Mouse (Mus musculus) midbrain, embryonic 13.5 days (tissue): Measurements from ENCODE around the gene Mthfd2l. TPM values are rescaled to one million over a fixed set of nuclear protein-coding genes. Genes with fewer than 3 reads are reported as not detected.

Source experiments
- ATAC-seq: fragments of 200-750 bp; cut with Nextera tagmentation; 2 replicates; pipeline ENCODE4 v1.8.0; 2017; ENCODE audit warnings: mild to moderate bottlenecking, moderate TSS enrichment, moderate library complexity
- H3K27ac ChIP-seq: fragments of 300-500 bp; sonication (generic); 2 replicates; pipeline ENCODE4 v1.5.1; 2015; ENCODE audit warnings: inconsistent platforms, mild to moderate bottlenecking, moderate library complexity
- H3K27me3 ChIP-seq: fragments of 300-500 bp; sonication (generic); 2 replicates; pipeline ENCODE4 v1.6.1; 2015; ENCODE audit warnings: mild to moderate bottlenecking, inconsistent platforms
- H3K36me3 ChIP-seq: fragments of 300-500 bp; sonication (generic); 2 replicates; pipeline ENCODE4 v1.6.1; 2015; ENCODE audit warnings: mild to moderate bottlenecking, inconsistent platforms
- H3K4me1 ChIP-seq: fragments of 300-500 bp; sonication (generic); replicated peaks from 2 replicates; pipeline ENCODE4 v1.6.1; 2015; ENCODE audit warnings: inconsistent platforms
- H3K4me2 ChIP-seq: fragments of 300-500 bp; sonication (generic); replicated peaks from 2 replicates; pipeline ENCODE4 v1.6.1; 2015; ENCODE audit warnings: moderate library complexity, mild to moderate bottlenecking, inconsistent platforms
- H3K4me3 ChIP-seq: fragments of 300-500 bp; sonication (generic); replicated peaks from 2 replicates; pipeline ENCODE4 v1.5.1; 2015; ENCODE audit warnings: mild to moderate bottlenecking, inconsistent platforms
- H3K9ac ChIP-seq: fragments of 300-500 bp; sonication (generic); replicated peaks from 2 replicates; pipeline ENCODE4 v1.6.1; 2015; ENCODE audit warnings: mild to moderate bottlenecking, inconsistent platforms
- H3K9me3 ChIP-seq: fragments of 300-500 bp; sonication (generic); 2 replicates; pipeline ENCODE4 v1.6.1; 2016; ENCODE audit warnings: mild to moderate bottlenecking, inconsistent platforms
- WGBS: fragments of 180-500 bp; shearing (Covaris S2); methylation state at CpG from one replicate; pipeline ENCODE4 v1.1.7; 2015; 5-methylcytosine and 5-hydroxymethylcytosine counted together
- polyA plus RNA-seq: library from polyadenylated mRNA; unstranded; fragments of >200 nt; fragmentation: Nextera tagmentation; extraction: Ambion mirVana; gene quantifications from 2 replicates; pipeline ENCODE4 v1.2.1, GENCODE M21; 2015

Mthfd2l gene
- polyA plus RNA-seq, 1 experiment from 2014 or later: 99.1 TPM

DNA sequence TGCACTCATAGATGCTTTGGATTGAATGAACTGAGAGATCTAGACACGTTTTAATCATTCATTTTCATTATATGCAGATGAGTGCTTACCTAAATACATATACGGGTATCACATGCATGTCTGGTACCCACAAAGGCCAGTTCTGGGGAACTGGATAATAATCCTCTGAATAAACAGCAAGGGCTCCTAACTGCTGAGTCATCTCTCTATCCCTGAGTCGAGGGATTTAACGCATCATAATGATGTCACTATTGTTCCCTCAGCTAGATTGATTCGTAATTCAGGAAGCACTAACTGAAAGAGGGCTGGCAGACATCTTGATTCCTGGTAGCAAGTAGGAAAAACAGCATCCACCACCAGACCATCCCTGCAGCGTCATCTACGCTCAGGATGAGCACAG, 30.2 kb upstream of the Mthfd2l start:
- Histone ChIP-seq H3K4me1 (peaks cover 11% of the 10 kb centered on the region), H3K36me3 (no peaks in the 10 kb centered on the region), H3K27me3 (peaks cover 16% of the 10 kb centered on the region), H3K9me3 (no peaks in the 10 kb centered on the region), H3K27ac (no peak overlapping the region), H3K9ac (no peak overlapping the region), H3K4me3 (no peak overlapping the region), H3K4me2 (no peak overlapping the region)
- ATAC-seq: no peak
- 68% methylated on average over 7 of the region's 7 CpGs for WGBS

DNA sequence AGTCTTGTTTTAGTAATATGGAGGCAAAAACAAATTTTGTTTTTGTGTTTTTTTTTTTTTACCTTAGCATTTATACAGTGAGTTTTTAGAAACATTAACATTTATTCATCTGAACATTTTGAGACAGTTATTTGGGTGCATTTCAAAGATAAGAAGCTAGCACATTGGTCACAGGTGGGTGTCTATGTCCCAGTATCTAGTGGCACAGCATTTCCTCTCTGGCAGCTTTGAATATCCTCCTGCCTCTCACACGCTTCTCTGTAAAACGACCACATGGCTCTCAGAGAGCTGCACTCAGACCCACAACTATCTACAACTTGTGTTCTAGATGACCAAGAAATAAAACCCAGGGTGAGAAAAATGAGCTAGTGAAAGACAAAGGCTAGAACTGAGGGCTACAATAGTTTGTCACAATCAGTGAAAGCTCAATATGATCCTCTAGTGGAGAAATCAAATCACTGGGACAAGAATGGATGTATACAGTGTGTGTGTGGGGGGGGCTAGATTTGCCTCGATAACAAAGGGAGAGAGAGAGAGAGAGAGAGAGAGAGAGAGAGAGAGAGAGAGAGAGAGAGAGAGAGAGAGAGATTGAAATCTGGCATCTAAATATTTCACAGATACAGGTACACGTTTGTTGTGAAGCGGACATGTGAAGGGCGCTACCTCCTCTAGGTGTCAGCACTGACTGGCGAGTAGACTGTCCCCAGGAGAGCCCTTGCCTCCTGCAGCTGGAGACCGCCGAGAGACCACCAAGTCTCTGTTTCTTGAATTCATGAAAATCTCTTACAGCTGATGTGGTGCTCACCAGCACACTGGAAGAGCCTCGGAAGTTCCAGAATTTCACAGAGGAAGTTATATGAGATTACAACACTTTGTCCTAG, 28.3 kb upstream of the Mthfd2l start:
- H3K4me3 ChIP-seq: peak overlapping the region; percentile 40
- 11% methylated on average over 10 of the region's 10 CpGs for WGBS
- no peaks in the 10 kb centered on the region for H3K9me3 ChIP-seq
- H3K27ac ChIP-seq: no peak overlapping the region
- peaks cover 11% of the 10 kb centered on the region for H3K4me1 ChIP-seq
- no peak overlapping the region for H3K9ac ChIP-seq
- ATAC-seq: peak; percentile 79
- peaks cover 16% of the 10 kb centered on the region for H3K27me3 ChIP-seq
- peak overlapping the region; percentile 73 for H3K4me2 ChIP-seq
- no peaks in the 10 kb centered on the region for H3K36me3 ChIP-seq

DNA sequence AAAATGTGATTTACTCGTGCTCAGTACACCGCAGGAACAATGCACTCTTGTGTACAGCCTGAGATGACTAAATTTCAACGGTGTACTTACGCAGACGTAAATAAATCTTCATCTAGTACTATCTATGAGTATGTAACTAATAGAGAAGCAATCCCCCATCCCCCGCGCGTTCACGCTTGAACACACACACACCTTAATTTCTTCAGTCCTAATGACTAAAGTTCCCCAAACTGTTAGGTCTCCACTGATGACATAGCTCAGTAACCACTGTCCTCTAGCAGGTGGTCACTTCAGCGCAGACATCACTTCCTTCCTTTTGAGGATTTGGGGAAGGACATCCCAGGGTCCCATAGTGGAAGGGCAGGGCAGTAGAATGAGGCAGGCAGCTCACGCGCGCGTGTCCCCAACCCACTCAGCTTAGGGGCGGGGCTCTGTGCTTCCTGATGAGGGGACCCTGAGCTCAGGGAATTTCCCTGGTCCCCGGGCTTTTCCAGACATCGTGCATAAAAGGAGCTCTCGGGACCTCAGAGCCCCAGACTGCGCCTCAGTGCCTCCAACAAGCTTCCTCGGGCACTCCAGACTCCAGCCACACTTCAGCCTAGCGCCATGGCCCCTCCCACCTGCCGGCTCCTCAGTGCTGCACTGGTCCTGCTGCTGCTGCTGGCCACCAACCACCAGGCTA, 27.4 kb upstream of the Mthfd2l start, which contains the start of gene Cxcl2:
Cxcl2 (plus strand) TSS at position 533 of the 682 bp plus-strand sequence.
- 6% methylated on average over 22 of the region's 22 CpGs for WGBS
- H3K9me3 ChIP-seq: no peaks in the 10 kb centered on the region
- peaks cover 11% of the 10 kb centered on the region for H3K4me1 ChIP-seq
- ATAC-seq: peak; percentile 80
- no peak within 1 kb of the TSS for H3K27ac ChIP-seq
- peak within 1 kb of the TSS; percentile 73 for H3K4me2 ChIP-seq
- H3K36me3 ChIP-seq: no peaks in the 10 kb centered on the region
- peaks cover 16% of the 10 kb centered on the region for H3K27me3 ChIP-seq
- peak within 1 kb of the TSS; percentile 40 for H3K4me3 ChIP-seq
- no peak within 1 kb of the TSS; the same call in 1 of the 2 replicates for H3K9ac ChIP-seq

DNA sequence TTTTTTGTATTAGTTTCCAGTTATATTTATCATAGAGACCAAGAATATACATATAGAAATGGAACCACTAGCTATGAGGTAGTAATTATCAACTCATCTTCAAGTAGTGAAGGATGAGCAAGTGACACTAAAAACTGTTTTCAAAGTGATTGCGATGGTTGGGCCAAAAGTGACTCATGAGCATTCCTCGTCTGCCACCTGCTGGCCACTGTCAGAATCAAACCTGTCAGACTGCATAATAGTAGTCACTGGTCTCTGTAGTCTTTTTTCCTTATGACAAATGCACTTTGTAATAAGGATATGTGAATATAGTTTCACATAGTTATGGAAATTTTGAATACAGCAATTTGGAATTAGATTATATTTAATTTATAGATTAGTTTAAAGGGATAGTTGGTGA, 21.9 kb upstream of the Mthfd2l start:
- H3K4me2 ChIP-seq: no peak overlapping the region
- H3K4me3 ChIP-seq: no peak overlapping the region
- H3K27ac ChIP-seq: no peak overlapping the region
- H3K9ac ChIP-seq: no peak overlapping the region
- H3K36me3 ChIP-seq: no peaks in the 10 kb centered on the region
- no peaks in the 10 kb centered on the region for H3K4me1 ChIP-seq
- peak; percentile 75 for ATAC-seq
- no peaks in the 10 kb centered on the region for H3K9me3 ChIP-seq
- WGBS: 4% methylated on average over 2 of the region's 2 CpGs
- peaks cover 11% of the 10 kb centered on the region for H3K27me3 ChIP-seq

DNA sequence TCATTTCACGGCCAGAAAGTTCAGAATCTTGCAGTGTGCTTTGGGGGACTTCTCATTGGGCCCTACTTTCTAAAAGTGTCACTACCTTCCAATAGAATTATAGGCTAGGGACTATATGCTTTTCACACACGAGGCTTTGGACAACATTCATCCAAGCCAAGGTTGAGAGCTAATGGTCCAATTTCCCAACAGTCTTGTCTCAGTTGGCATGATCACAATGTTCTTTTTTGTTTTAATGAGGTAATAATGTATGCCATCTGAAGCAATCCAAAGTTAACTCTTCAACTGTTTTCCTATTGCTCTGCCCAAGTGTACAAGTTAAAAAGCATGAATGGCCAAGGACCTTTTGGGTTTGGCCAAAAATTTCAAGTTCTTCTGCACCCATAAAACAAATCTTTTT, 11.4 kb upstream of the Mthfd2l start:
- WGBS: 78% methylated on average over 2 of the region's 2 CpGs

GRCm38 (mm10) chr5:90922958-90923357, 8.0 kb upstream of the Mthfd2l start:
- ATAC-seq: no peak
- 91% methylated on average over 4 of the region's 4 CpGs for WGBS
- Histone ChIP-seq H3K36me3 (no peaks in the 10 kb centered on the region), H3K27ac (no peak overlapping the region), H3K4me1 (no peaks in the 10 kb centered on the region), H3K4me2 (no peak overlapping the region), H3K27me3 (no peaks in the 10 kb centered on the region), H3K9me3 (no peaks in the 10 kb centered on the region), H3K9ac (no peak overlapping the region), H3K4me3 (no peak overlapping the region)

More for the DNA sequence above, 11.4 kb upstream of the Mthfd2l start:
- ATAC-seq: no peak
- no peak overlapping the region for H3K4me3 ChIP-seq
- no peaks in the 10 kb centered on the region for H3K36me3 ChIP-seq
- no peaks in the 10 kb centered on the region for H3K9me3 ChIP-seq
- H3K27me3 ChIP-seq: no peaks in the 10 kb centered on the region
- no peaks in the 10 kb centered on the region for H3K4me1 ChIP-seq
- no peak overlapping the region for H3K9ac ChIP-seq
- no peak overlapping the region for H3K4me2 ChIP-seq
- H3K27ac ChIP-seq: no peak overlapping the region

GRCm38 (mm10) chr5:90930546-90930945, 371 bp upstream of the Mthfd2l start:
- peak overlapping the region; percentile 78 for H3K4me3 ChIP-seq
- no peaks in the 10 kb centered on the region for H3K27me3 ChIP-seq
- H3K27ac ChIP-seq: peak overlapping the region; percentile 99
- peak; percentile 7; the same call in 1 of the 2 replicates for ATAC-seq
- H3K4me1 ChIP-seq: peaks cover 18% of the 10 kb centered on the region
- WGBS: 60% methylated on average over 2 of the region's 2 CpGs
- H3K4me2 ChIP-seq: peak overlapping the region; percentile 59
- peaks cover 11% of the 10 kb centered on the region for H3K36me3 ChIP-seq
- peak overlapping the region; percentile 97 for H3K9ac ChIP-seq
- no peaks in the 10 kb centered on the region for H3K9me3 ChIP-seq

DNA sequence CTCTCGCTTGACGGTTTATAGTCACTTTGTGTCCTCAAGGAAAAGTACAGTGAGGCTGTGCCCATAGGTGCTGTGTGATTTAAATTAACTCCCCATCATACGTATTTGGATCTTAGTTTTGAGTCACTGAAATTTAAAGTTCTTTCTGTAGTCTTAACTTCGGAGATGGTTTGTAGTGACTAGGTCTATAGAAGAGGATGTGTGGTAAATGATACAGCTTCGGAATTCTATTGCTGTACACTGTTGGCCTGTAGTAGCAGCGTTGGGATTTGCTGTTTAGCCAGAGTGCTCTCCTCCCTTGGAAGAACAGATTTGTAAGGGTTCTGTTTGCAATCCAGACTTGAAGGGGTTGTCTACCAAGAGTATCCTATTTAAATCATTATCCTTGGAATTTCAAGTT, 994 bp downstream of the Mthfd2l start:
- Histone ChIP-seq H3K27me3 (no peaks in the 10 kb centered on the region), H3K9ac (peak overlapping the region; percentile 97), H3K4me2 (peak overlapping the region; percentile 59), H3K9me3 (no peaks in the 10 kb centered on the region), H3K27ac (peak overlapping the region; percentile 99), H3K4me3 (peak overlapping the region; percentile 78), H3K36me3 (peaks cover 11% of the 10 kb centered on the region), H3K4me1 (peaks cover 18% of the 10 kb centered on the region)
- WGBS: 4% methylated on average over 6 of the region's 6 CpGs
- peak; percentile 12 for ATAC-seq

DNA sequence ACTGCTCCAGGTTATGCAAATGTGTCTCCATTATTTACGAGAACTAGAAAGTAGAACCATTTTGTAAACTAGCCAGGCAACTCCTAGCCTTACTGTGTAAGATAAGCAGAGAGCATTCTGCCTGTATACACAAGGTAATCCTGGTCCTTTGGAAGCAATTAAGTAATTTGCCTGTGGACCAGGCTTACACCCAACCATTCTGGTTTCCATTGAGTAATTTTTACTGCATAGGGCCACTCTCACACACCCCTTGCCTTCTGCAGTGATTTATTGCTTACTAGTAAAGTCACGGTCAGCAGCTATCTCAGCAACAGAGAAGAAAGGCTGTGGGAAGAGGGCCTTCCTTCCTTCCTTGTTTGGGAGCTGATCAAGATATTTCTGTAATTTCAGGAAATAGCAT, 5.8 kb downstream of the Mthfd2l start:
- 86% methylated on average over 2 of the region's 2 CpGs for WGBS
- Histone ChIP-seq H3K9me3 (no peaks in the 10 kb centered on the region), H3K4me1 (peaks cover 14% of the 10 kb centered on the region), H3K4me3 (no peak overlapping the region), H3K27me3 (no peaks in the 10 kb centered on the region), H3K4me2 (no peak overlapping the region), H3K9ac (no peak overlapping the region), H3K27ac (no peak overlapping the region), H3K36me3 (peaks cover 11% of the 10 kb centered on the region)
- ATAC-seq: no peak

DNA sequence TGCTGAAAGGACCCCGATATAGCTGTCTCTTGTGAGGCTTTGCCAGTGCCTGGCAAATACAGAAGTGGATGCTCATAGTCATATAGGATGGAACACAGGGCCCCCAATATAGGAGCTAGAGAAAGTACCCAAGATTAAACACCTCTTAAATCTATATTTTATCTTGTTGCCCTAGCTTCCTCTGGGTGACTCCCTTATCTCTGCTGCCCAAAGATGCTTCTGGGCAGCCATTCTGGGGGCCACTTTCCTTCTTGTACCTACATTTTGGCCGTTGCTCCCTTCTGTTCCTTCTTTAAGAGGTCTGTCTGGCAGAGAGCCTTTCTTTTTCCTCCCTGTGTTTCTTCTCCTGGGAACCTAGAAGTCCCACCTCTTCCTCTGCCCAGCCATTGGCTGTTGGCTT, 14.5 kb downstream of the Mthfd2l start:
- H3K4me3 ChIP-seq: no peak overlapping the region
- H3K36me3 ChIP-seq: 0 out of 2 replicates have a peak, but pooled peaks cover 6% of the 10 kb centered on the region
- H3K9ac ChIP-seq: no peak overlapping the region
- H3K4me1 ChIP-seq: no peaks in the 10 kb centered on the region
- H3K27ac ChIP-seq: no peak overlapping the region
- no peak for ATAC-seq
- 89% methylated on average over 2 of the region's 2 CpGs for WGBS
- no peak overlapping the region for H3K4me2 ChIP-seq
- no peaks in the 10 kb centered on the region for H3K9me3 ChIP-seq
- H3K27me3 ChIP-seq: no peaks in the 10 kb centered on the region

GRCm38 (mm10) chr5:90949499-90949898, 18.6 kb downstream of the Mthfd2l start:
- H3K27me3 ChIP-seq: no peaks in the 10 kb centered on the region
- ATAC-seq: no peak
- 0 out of 2 replicates have a peak, but pooled peaks cover 6% of the 10 kb centered on the region for H3K36me3 ChIP-seq
- no peak overlapping the region for H3K9ac ChIP-seq
- H3K9me3 ChIP-seq: no peaks in the 10 kb centered on the region
- WGBS: 87% methylated on average over 15 of the region's 15 CpGs
- H3K4me1 ChIP-seq: no peaks in the 10 kb centered on the region
- no peak overlapping the region for H3K4me2 ChIP-seq
- H3K4me3 ChIP-seq: no peak overlapping the region
- no peak overlapping the region for H3K27ac ChIP-seq

DNA sequence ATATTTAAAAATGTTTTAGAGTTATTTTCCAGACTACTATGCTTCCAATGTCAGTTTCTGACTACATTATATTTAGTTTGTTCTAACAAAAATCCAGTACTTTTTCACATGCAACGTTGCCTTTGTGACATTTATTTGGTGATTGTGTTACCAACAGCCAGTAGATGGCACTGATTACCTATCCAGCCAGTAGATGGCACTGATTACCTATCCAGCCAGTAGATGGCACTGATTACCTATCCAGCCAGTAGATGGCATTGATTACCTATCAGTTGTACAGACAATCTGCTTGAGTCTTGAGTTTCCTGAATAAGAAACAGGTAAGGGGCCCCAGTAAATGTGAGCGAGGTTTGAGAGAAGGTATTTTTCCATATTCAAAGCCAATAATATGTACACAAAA, 20.6 kb downstream of the Mthfd2l start:
- Histone ChIP-seq H3K4me3 (no peak overlapping the region), H3K36me3 (0 out of 2 replicates have a peak, but pooled peaks cover 6% of the 10 kb centered on the region), H3K27ac (no peak overlapping the region), H3K9me3 (no peaks in the 10 kb centered on the region), H3K27me3 (no peaks in the 10 kb centered on the region), H3K4me2 (no peak overlapping the region), H3K4me1 (no peaks in the 10 kb centered on the region), H3K9ac (no peak overlapping the region)
- 31% methylated on average over 2 of the region's 2 CpGs for WGBS
- peak; percentile 68 for ATAC-seq
